Mouse (Mus musculus): ENCODE measurements around the gene Krt84. TPM values are rescaled to one million over a fixed set of nuclear protein-coding genes. Genes with fewer than 3 reads are reported as not detected.
"Not testable (repeated sequence)": the region's sequence is repeated elsewhere in the genome, so short reads cannot be mapped to it uniquely, and the experiment has no call there.

The Krt84 gene
- not detected for total RNA-seq (2021)
- long read RNA-seq: 0 reads

GRCm38 (mm10) chr15:101532720-101533119 is at the start of gene Krt84:
Gene Krt84 (minus strand): TSS chr15:101532820.
- no peak for DNase-seq (ENCODE audit: low spot score in 2 of 2)

GRCm38 (mm10) chr15:101581701-101582100 is 49.1 kb upstream of the Krt84 start:
- DNase-seq (ENCODE audit: low spot score in 2 of 2): no peak

GRCm38 (mm10) chr15:101575506-101575905 is 42.9 kb upstream of the Krt84 start:
- DNase-seq (ENCODE audit: low spot score in 2 of 2): no peak

GRCm38 (mm10) chr15:101573796-101574345 is 41.3 kb upstream of the Krt84 start, which contains the start of gene Krt75:
Gene Krt75 (minus strand): TSS chr15:101573904.
- no peak for DNase-seq (ENCODE audit: low spot score in 2 of 2)

- DNase-seq (ENCODE audit: low spot score in 2 of 2): no peak
Measured at GRCm38 (mm10) chr15:101567780-101568179, 35.2 kb upstream of the Krt84 start.

GRCm38 (mm10) chr15:101562850-101563249 is 30.2 kb upstream of the Krt84 start, which contains the start of gene Krt90:
Gene Krt90 (minus strand): TSS chr15:101562950.
- DNase-seq (ENCODE audit: low spot score in 2 of 2): no peak

- DNase-seq (ENCODE audit: low spot score in 2 of 2): peak; percentile 37 to 56
Measured at GRCm38 (mm10) chr15:101558034-101558646, 25.5 kb upstream of the Krt84 start.

GRCm38 (mm10) chr15:101553169-101553568 is 20.5 kb upstream of the Krt84 start:
- peak; percentile 34 to 35 for DNase-seq (ENCODE audit: low spot score in 2 of 2)

- no peak for DNase-seq (ENCODE audit: low spot score in 2 of 2)
Measured at GRCm38 (mm10) chr15:101552188-101552587, 19.6 kb upstream of the Krt84 start.

GRCm38 (mm10) chr15:101550567-101550966 is 17.9 kb upstream of the Krt84 start, which contains the start of gene Krt82:
Gene Krt82 (minus strand): TSS chr15:101550667.
- DNase-seq (ENCODE audit: low spot score in 2 of 2): no peak

- no peak for DNase-seq (ENCODE audit: low spot score in 2 of 2)
Measured at GRCm38 (mm10) chr15:101544478-101544877, 11.9 kb upstream of the Krt84 start.

GRCm38 (mm10) chr15:101542543-101542942 is 9.9 kb upstream of the Krt84 start:
- DNase-seq (ENCODE audit: low spot score in 2 of 2): no peak

- no peak for DNase-seq (ENCODE audit: low spot score in 2 of 2)
Measured at GRCm38 (mm10) chr15:101538580-101538900, 5.9 kb upstream of the Krt84 start.

GRCm38 (mm10) chr15:101537864-101538579 is 5.4 kb upstream of the Krt84 start:
- no peak for DNase-seq (ENCODE audit: low spot score in 2 of 2)

- DNase-seq (ENCODE audit: low spot score in 2 of 2): no peak
Measured at GRCm38 (mm10) chr15:101536054-101536850, 3.6 kb upstream of the Krt84 start.

GRCm38 (mm10) chr15:101522556-101523232 is 9.9 kb downstream of the Krt84 start:
- no peak for DNase-seq (ENCODE audit: low spot score in 2 of 2)

GRCm38 (mm10) chr15:101519792-101520191 is 12.8 kb downstream of the Krt84 start:
- peak; percentile 84 to 87 for DNase-seq (ENCODE audit: low spot score in 2 of 2)

GRCm38 (mm10) chr15:101517161-101517560 is 15.5 kb downstream of the Krt84 start, which contains the start of gene Gm49425:
Gene Gm49425 (minus strand): TSS chr15:101517261.
- not testable (repeated sequence) for DNase-seq (ENCODE audit: low spot score in 2 of 2)

- no peak for DNase-seq (ENCODE audit: low spot score in 2 of 2)
Measured at GRCm38 (mm10) chr15:101508247-101508646, 24.4 kb downstream of the Krt84 start.

- DNase-seq (ENCODE audit: low spot score in 2 of 2): no peak
Measured at GRCm38 (mm10) chr15:101506896-101507758, 25.5 kb downstream of the Krt84 start.

All from layer of hippocampus, postnatal 10 days (tissue).